Mouse (Mus musculus): Measurements from ENCODE around the gene Emc10.

DNA sequence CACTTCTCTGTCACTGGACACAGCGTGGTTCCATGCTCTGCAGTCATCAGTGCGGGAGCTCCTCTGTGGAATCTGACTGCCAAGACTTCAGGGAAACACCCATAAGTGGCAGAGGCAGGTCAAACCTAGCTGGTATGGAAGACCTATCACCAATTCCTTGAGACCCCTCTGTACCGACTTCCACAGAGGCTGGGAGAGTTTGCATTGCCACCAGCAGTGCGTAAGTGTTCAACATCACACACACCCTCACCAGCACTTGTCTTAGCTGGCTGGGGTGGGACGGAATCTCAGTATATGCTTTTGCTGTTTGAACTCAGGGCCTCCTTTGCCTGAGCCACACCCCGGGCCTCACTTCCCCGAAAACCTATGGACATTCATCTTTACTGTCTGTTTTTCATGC is 8.4 kb downstream of the Emc10 start:
- TF ChIP-seq GATA1 (IDR thresholded peaks at IDR 0.05; ENCODE audit: low read length) (no peak), TAL1 (IDR thresholded peaks at IDR 0.05; ENCODE audit: low read length) (no peak)

Data from erythroblast, embryonic 14.5 days (primary cell).